Mouse (Mus musculus): ENCODE results near the gene Olfr714.
A peak's percentile ranks its signal among the peaks of the same experiment; 100 is the strongest.
"Not testable (repeated sequence)": the region's sequence is repeated elsewhere in the genome, so short reads cannot be mapped to it uniquely, and the experiment has no call there.

Olfr714 gene

GRCm38 (mm10) chr7:107070681-107071080 lies at the start of gene Olfr714:
Gene Olfr714 (plus strand): TSS chr7:107070981.
- no peak for DNase-seq (ENCODE audit: low read depth, low spot score)

GRCm38 (mm10) chr7:107030874-107031273 lies 39.9 kb upstream of the Olfr714 start, which contains the start of gene Olfr713:
Gene Olfr713 (plus strand): TSS chr7:107031174.
- DNase-seq (ENCODE audit: low read depth, low spot score): no peak

GRCm38 (mm10) chr7:107039934-107040563 lies 30.7 kb upstream of the Olfr714 start:
- no peak for DNase-seq (ENCODE audit: low read depth, low spot score)

GRCm38 (mm10) chr7:107043136-107043535 lies 27.6 kb upstream of the Olfr714 start:
- no peak for DNase-seq (ENCODE audit: low read depth, low spot score)

GRCm38 (mm10) chr7:107044407-107044806 lies 26.4 kb upstream of the Olfr714 start:
- DNase-seq (ENCODE audit: low read depth, low spot score): no peak

- DNase-seq (ENCODE audit: low read depth, low spot score): peak; percentile 62
These were observed 24.9 kb upstream of the Olfr714 start for GRCm38 (mm10) chr7:107045833-107046232.

- DNase-seq (ENCODE audit: low read depth, low spot score): no peak
These were observed 23.2 kb upstream of the Olfr714 start for GRCm38 (mm10) chr7:107047578-107047977.

- no peak for DNase-seq (ENCODE audit: low read depth, low spot score)
These were observed 22.1 kb downstream of the Olfr714 start, which contains the start of gene Olfr17 for GRCm38 (mm10) chr7:107092920-107093319. Gene Olfr17 (plus strand): TSS chr7:107093220.

GRCm38 (mm10) chr7:107110269-107110668 lies 39.5 kb downstream of the Olfr714 start, which contains the start of gene Olfr715b:
Gene Olfr715b (minus strand): TSS chr7:107110369.
- DNase-seq (ENCODE audit: low read depth, low spot score): not testable (repeated sequence)
